Mouse (Mus musculus) ES-E14 (cell line): ENCODE measurements around the gene Fbxl17. TPM values are rescaled to one million over a fixed set of nuclear protein-coding genes. Genes with fewer than 3 reads are reported as not detected.

Experiments used
- DNase-seq: peaks from one replicate; pipeline ENCODE4 v3.0.0-alpha.2; 2013; ENCODE audit warnings: low read depth, low spot score
- H3K27ac ChIP-seq: 2 replicates; pipeline ENCODE4 v1.5.1; 2012; ENCODE audit warnings: low read depth, mild to moderate bottlenecking, low read length, moderate library complexity, mixed read lengths; ENCODE audit not compliant: poor library complexity, insufficient read depth, severe bottlenecking
- H3K36me3 ChIP-seq: 2 replicates; pipeline ENCODE4 v1.6.1; 2012; ENCODE audit warnings: mild to moderate bottlenecking, low read length, moderate library complexity, mixed read lengths; ENCODE audit not compliant: control insufficient read depth, poor library complexity, insufficient read depth, severe bottlenecking
- H3K4me1 ChIP-seq, 2 experiments: fragments of 150-350 bp in 1 of 2; sonication (generic) in 1 of 2; 2 replicates each; pipeline ENCODE4 v1.6.1; 2012; ENCODE audit warnings: low read length in 2 of 2, mild to moderate bottlenecking in 1 of 2, mixed read lengths in 1 of 2; ENCODE audit not compliant: control insufficient read depth in 2 of 2, insufficient read depth in 2 of 2, poor library complexity in 1 of 2
- H3K4me3 ChIP-seq, 2 experiments: fragments of 150-350 bp in 1 of 2; sonication (generic) in 1 of 2; 2 replicates each; pipeline ENCODE4 v1.5.1; 2012; ENCODE audit warnings: low read length in 2 of 2, low read depth in 1 of 2, mild to moderate bottlenecking in 1 of 2, mixed read lengths in 1 of 2; ENCODE audit not compliant: insufficient read depth in 1 of 2, poor library complexity in 1 of 2, severe bottlenecking in 1 of 2
- H3K9ac ChIP-seq: 2 replicates; pipeline ENCODE4 v1.6.1; 2012; ENCODE audit warnings: low read depth, mild to moderate bottlenecking, low read length, mixed read lengths; ENCODE audit not compliant: poor library complexity, insufficient read depth, severe bottlenecking
- H3K9me3 ChIP-seq: fragments of 150-350 bp; sonication (generic); 2 replicates; pipeline ENCODE4 v1.6.1; 2012; ENCODE audit warnings: low read depth, mild to moderate bottlenecking, low read length; ENCODE audit not compliant: control insufficient read depth, insufficient read depth
- CHD2 ChIP-seq: IDR thresholded peaks from 2 replicates; pipeline ENCODE4 v1.6.1; 2014; ENCODE audit warnings: mild to moderate bottlenecking, low read depth, low read length, inconsistent platforms
- HCFC1 ChIP-seq: IDR thresholded peaks from 2 replicates; pipeline ENCODE4 v1.6.1; 2012; ENCODE audit warnings: low read length, inconsistent platforms, borderline replicate concordance; ENCODE audit not compliant: insufficient read depth
- MAFK ChIP-seq: IDR thresholded peaks from 2 replicates; pipeline ENCODE4 v1.6.1; 2014; ENCODE audit warnings: mild to moderate bottlenecking, low read depth, low read length, inconsistent platforms; ENCODE audit not compliant: insufficient read depth
- ZC3H11A ChIP-seq: IDR thresholded peaks from 2 replicates; pipeline ENCODE4 v1.6.1; 2012; ENCODE audit warnings: low read depth, mild to moderate bottlenecking, inconsistent platforms, low read length, borderline replicate concordance
- ZNF384 ChIP-seq: IDR thresholded peaks from 2 replicates; pipeline ENCODE4 v1.6.1; 2012; ENCODE audit warnings: low read depth, low read length, inconsistent platforms
- in situ Hi-C, 2 experiments: fragments of 600-800 bp; cut with MboI; formaldehyde crosslinking; loops; one replicate each; pipeline ENCODE4 v1.15.1; 2025; ENCODE audit warnings: low sequenced_read_pairs in 2 of 2, inconsistent platforms in 1 of 2; ENCODE audit not compliant: unreplicated experiment in 2 of 2
- total RNA-seq: library from RNA; depleted of rRNA; stranded (reverse); fragments of 300-350 nt; gene quantifications from 2 replicates; pipeline ENCODE4 v1.2.3, GENCODE M21; 2012

Fbxl17 gene
- total RNA-seq, 1 experiment: 5.6 TPM

GRCm38 (mm10) chr17:63295471-63295870 is 204.3 kb downstream of the Fbxl17 start:
- DNase-seq: no peak
- Histone ChIP-seq H3K4me3 (no peak overlapping the region), H3K9me3 (no peaks in the 10 kb centered on the region), H3K36me3 (no peaks in the 10 kb centered on the region), H3K9ac (no peak overlapping the region), H3K4me1 (no peaks in the 10 kb centered on the region), H3K27ac (no peak overlapping the region)
- in situ Hi-C loops: no loop called here
- TF ChIP-seq ZC3H11A: no peak
- TF ChIP-seq MAFK: no peak

- TF ChIP-seq MAFK: no peak
- no peak for TF ChIP-seq ZNF384
- no peak for TF ChIP-seq CHD2
- TF ChIP-seq HCFC1: no peak
- no peak overlapping the region for H3K27ac ChIP-seq
Measured at GRCm38 (mm10) chr17:63294961-63295360, 204.9 kb downstream of the Fbxl17 start.

GRCm38 (mm10) chr17:63293979-63294378 is 205.8 kb downstream of the Fbxl17 start:
- TF ChIP-seq ZNF384 (no peak), CHD2 (no peak), HCFC1 (no peak), MAFK (no peak), ZC3H11A (no peak)
- Histone ChIP-seq H3K4me3 (no peak overlapping the region), H3K4me1 (no peaks in the 10 kb centered on the region), H3K36me3 (no peaks in the 10 kb centered on the region), H3K27ac (no peak overlapping the region), H3K9ac (no peak overlapping the region), H3K9me3 (no peaks in the 10 kb centered on the region)
- no peak for DNase-seq
- in situ Hi-C loops: no loop called here

More at GRCm38 (mm10) chr17:63294961-63295360, 204.9 kb downstream of the Fbxl17 start:
- in situ Hi-C loops: no loop called here
- Histone ChIP-seq H3K9me3 (no peaks in the 10 kb centered on the region), H3K9ac (no peak overlapping the region), H3K4me3 (no peak overlapping the region), H3K4me1 (no peaks in the 10 kb centered on the region), H3K36me3 (no peaks in the 10 kb centered on the region)
- DNase-seq: no peak

GRCm38 (mm10) chr17:63289317-63289913 is 210.4 kb downstream of the Fbxl17 start:
- Histone ChIP-seq H3K4me1 (no peaks in the 10 kb centered on the region), H3K9ac (no peak overlapping the region), H3K9me3 (no peaks in the 10 kb centered on the region), H3K27ac (no peak overlapping the region), H3K36me3 (no peaks in the 10 kb centered on the region), H3K4me3 (no peak overlapping the region)
- DNase-seq: no peak
- in situ Hi-C loops: no loop called here
- TF ChIP-seq MAFK (peak; percentile 96), HCFC1 (no peak)

GRCm38 (mm10) chr17:63288850-63289249 is 211.0 kb downstream of the Fbxl17 start:
- in situ Hi-C loops: no loop called here
- TF ChIP-seq MAFK: no peak
- no peak for TF ChIP-seq ZNF384
- TF ChIP-seq HCFC1: no peak
- no peak for TF ChIP-seq CHD2
- no peak for TF ChIP-seq ZC3H11A
- H3K36me3 ChIP-seq: no peaks in the 10 kb centered on the region

More at GRCm38 (mm10) chr17:63288850-63289249, 211.0 kb downstream of the Fbxl17 start:
- no peaks in the 10 kb centered on the region for H3K9me3 ChIP-seq
- DNase-seq: no peak
- no peaks in the 10 kb centered on the region for H3K4me1 ChIP-seq
- no peak overlapping the region for H3K9ac ChIP-seq
- H3K27ac ChIP-seq: no peak overlapping the region
- no peak overlapping the region for H3K4me3 ChIP-seq
